Mouse (Mus musculus): ENCODE results near the gene Slc17a3.

Slc17a3 gene

DNA sequence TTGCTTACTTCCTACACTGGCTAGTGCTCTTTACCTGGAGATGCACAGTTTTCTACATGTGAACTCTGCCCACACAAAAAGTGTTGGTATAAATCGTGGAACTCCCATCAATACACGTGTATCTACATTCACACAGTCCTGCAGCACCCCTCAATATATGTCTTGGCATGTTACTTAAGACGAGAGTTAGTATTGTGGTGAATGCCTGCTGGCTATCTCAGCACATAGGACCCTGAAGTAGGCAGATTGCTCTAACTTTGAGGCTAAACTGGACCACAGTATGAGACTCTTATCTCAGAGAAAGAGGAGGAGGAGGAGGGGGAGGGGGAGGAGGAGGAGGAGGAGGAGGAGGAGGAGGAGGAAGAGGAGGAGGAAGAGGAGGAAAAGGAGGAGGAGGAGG, 39.9 kb downstream of the Slc17a3 start:
- DNase-seq = no peak

DNA sequence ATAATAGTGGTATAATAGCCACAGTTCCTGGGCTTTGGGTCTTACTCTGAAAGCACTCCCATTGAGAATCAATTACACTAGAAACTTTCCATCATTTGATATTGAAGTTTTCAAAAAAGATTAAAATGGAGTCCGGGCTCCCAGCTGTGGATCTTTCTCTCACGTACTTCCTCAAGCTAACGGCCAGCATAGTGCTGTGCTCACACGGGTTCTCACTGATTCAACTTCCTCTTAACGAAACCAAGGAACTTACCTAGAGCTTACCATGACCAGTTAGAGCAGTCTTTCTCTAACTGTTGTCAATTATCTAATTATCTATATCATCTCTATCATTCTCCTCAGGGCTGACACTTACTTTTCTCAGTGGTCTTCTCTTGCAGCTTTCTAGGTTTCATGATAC, 40.4 kb downstream of the Slc17a3 start:
- DNase-seq = no peak

DNA sequence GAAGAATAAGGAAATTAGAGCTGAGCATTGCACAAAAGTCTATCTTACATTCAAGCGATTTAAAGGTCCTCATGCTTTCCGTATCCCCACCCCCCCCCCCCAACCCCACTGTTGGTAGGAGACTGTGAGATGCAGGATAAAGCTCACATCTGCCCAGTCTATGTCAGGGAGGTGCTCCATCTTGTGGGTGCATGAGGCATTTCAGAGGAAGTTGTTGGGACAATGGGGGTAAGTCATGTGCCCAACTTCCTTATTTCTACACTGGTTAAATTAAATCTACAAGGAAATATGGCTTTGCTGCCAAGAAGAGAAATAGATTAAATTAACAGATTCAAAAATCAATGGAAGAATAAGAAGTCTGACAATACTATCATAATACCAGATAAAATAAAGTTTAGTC, 46.3 kb downstream of the Slc17a3 start:
- no peak for DNase-seq

DNA sequence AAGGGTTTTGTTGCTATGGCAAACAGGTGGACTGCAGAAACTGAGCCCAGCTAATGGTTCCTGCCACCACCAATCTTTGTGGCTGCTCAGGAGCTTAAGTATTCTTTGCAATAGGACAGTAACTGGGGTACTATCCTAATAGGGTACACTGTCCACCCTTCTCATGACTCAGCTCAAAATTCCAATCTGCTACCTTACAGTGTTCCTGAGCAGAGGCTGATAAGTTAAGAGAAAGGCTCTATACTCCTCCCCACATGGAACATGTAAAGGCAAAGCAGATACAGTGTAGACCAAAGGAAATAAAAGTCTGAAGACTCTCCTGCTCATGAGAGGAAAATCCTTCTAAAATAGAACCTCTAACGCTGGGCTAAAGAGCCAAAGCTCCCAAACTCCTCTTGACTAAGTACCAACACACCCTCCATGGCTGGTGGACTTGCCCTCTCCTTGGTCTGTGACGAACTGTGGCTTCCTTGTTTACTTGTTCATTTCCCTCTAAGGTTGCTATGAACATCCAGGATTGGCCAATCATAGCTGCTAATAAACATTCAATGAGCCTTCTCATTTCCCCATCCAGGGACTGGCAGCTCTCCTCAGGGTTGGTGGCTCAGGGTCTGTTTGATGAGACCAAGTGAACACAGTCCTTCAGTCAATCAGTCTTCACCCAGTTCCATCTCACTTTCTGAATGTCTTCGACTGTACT, 47.9 kb downstream of the Slc17a3 start:
- DNase-seq = no peak

DNA sequence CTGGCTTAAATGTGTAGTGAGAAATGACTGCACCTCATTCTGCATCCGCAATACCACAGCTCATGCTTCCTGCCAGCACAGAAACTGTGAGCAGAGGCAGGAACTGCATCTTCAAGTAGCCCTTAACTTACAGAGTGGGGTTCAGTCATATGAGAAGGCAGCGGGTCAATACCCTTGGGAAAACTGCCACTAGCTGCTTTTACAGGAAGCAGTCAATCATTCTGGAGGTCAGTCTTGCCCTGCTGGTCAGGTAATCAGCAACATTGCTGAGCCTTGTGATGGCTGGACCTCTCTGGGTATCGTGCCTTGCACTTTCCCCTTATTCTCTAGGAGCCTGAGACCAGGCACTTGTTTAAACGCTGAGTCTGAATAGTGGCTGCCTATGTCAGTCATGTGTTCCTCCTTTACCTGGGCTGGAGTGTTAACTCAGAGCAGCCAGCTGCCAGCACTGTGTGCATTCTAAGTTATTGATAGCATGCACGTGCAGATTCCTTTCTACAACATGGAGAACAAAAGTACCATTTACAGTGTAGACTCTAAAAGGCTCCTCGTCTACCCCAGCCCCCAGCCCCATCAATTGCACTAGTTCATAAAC, 49.9 kb downstream of the Slc17a3 start:
- peak; percentile 77 for DNase-seq

DNA sequence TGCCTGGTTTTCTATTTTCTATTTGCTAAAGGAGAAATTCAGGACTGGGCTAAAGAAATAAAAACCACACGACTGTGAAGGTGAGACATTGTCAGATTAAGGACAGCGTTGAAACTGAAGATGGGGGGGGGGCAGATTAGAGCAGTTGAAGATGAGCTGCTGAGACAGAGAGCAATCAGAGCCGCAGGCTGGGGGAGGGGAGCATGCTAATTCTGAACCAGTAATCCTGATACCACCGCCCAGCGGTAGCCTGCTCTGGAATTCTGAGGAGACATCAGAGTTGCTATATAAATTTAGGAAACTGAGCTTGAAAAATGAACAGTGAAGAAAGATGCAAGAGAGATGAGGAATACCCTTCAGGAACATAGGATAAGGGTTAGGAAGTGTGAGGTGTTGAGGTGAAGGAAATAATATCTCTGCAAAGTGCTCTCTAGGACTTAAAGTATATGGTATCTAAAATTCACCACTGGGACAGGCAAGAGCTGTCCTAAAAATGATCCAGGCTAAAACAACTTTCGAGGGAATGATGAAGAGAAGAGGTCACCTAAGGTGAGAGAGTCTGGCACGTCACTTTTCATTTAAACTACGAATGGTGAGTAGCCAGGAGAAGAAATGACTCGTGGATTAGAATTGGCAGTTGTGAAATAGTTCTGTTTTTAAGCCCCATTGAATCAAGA, 53.5 kb downstream of the Slc17a3 start:
- DNase-seq = no peak

DNA sequence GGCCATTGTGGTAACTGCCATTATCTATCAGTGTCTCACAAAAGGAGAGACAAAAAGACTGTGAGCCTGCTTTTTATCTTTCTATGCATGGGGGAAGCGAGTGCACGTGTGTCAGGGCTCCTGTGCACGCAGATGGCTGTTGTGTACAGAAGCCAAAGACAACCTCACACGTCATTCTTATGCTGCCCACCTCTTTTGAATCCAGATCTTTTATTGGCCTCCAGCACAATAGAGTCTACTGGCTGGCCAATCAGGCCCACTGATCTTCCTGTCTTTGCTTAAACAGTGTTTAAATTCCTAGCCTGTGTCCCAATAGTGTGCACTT, 54.0 kb downstream of the Slc17a3 start:
- no peak for DNase-seq

DNA sequence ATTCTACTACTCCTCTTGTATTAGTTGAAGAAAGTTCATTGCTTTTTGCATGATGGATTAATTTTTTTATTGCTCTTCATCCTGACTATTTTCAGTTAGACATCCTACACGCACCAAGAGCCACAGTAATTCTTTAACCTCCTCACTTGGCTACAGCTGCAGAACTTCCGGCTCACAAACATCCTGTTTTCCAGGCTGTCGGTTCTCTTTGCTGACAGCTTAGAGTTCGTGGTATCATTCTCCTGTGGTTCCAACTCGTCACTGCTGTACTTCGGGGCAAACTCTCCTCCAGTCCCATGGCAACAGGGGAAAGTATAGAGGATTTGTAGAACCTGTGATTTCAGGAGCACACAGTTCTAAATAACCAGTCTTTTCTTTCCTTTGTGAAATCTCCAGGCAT, 59.0 kb downstream of the Slc17a3 start:
- no peak for DNase-seq

DNA sequence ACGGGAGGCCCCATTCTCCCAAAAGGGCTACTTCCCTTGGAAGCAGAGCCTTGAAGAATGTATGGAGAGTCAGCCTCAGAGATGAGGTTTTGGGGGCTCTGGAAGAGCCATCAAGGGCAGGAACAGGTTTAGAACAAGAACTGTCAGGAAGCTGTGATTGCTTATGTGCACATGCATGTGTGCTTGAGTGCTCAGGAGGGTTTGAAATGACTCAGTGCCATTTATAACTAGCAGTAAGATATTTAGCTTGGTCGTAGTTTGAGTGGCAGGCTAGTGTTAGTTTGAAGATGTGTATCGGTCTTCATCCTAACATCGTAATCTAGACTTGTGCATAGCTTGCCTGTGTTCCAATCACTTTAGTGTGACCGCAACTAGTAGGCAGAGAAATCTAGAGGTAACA, 67.7 kb downstream of the Slc17a3 start:
- DNase-seq = no peak

DNA sequence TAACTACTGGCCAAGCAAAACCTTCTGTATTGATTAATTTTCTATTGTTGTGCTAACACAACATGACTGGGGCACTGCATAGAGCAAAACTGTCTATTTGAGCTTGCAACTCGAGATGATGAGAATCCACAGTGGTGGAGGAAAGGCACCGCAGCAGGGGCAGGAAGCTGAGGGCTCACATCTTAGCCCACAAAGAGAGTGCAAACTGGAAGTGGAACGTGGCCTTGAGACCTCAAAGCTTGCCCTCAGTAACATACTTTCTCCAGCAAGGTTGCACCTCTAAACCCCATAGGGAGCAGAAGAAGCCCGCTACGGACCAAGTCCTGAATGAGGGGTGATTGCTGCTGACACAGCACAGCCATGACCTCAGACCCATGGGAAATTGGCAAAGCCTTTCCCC, 70.9 kb downstream of the Slc17a3 start:
- DNase-seq = no peak
